ENCODE assay signal across 12 mouse cellular contexts in the genomic region with DNA sequence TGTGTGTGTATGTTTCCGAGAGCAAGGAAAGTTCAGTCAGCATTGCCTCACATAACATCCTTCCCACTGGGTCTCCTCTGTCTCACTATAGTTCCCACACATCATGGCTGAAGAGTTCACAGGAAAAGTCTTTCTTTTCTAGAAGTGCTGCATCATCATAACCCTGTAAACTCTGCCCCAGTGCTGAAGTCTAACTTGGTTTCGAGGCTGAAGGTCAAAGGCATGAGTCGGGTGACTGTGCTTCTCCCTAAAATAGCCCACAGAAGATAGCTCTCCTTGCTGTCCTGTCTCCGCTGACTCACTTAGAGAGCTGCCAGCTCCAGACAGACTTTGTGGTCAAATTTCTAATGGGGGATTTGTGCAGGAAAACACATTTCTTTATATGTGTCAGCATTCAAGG.
DNase-seq lines count a peak whose midpoint lies in the region; ATAC-seq and TF ChIP-seq lines count a peak whose summit lies in the region.
"Had no signal": no experiment of that assay in that cellular context is flagged by ENCODE, and none has a peak within 500 bp of the region (broad histone marks: within the 10 kb centered on the region; RNA-seq: fewer than 3 reads in every experiment).

No protein-coding gene starts in this region.

- WGBS in cerebellum, adult 2 months: 69% methylated on average over 4 of the region's 4 CpGs

- peaks cover 41% of the 10 kb centered on the region for H3K4me1 ChIP-seq in megakaryocyte, embryonic 14.5 days
- no peaks in the 10 kb centered on the region for H3K4me1 ChIP-seq in brown adipose tissue, adult 24 weeks (ENCODE audit: control insufficient read depth, insufficient read depth, insufficient read length, low read length)
- no peaks in the 10 kb centered on the region for H3K4me1 ChIP-seq in cerebellum, adult 2 months (ENCODE audit: control insufficient read depth, insufficient read depth, low read length)
- H3K4me1 ChIP-seq: embryonic facial prominence, embryonic 12.5 days; hindbrain, embryonic 15.5 days; limb, embryonic 12.5 days; neural tube, embryonic 13.5 days had no signal

- intact Hi-C loops in heart, postnatal 36 days (cut with DNase I): no loop called here
- intact Hi-C loops in left cerebral cortex, postnatal 14 days (cut with DNase I): no loop called here

- no peaks in the 10 kb centered on the region for H3K36me3 ChIP-seq in megakaryocyte, embryonic 14.5 days (replicated peaks; ENCODE audit: low read length)
- H3K36me3 ChIP-seq: embryonic facial prominence, embryonic 12.5 days; hindbrain, embryonic 15.5 days; limb, embryonic 12.5 days; neural tube, embryonic 13.5 days had no signal

- no peak for ATAC-seq in megakaryocyte, adult 5-6 weeks (ENCODE audit: poor library complexity, severe bottlenecking)

- peak overlapping the region; percentile 71 for H3K4me3 ChIP-seq in megakaryocyte, embryonic 14.5 days (replicated peaks)
- no peak overlapping the region for H3K4me3 ChIP-seq in brown adipose tissue, adult 24 weeks (ENCODE audit: insufficient read depth, low read depth, low read length)
- no peak overlapping the region for H3K4me3 ChIP-seq in cerebellum, adult 2 months (replicated peaks; ENCODE audit: insufficient read depth, low read depth, low read length)
- H3K4me3 ChIP-seq: embryonic facial prominence, embryonic 12.5 days; hindbrain, embryonic 15.5 days; limb, embryonic 12.5 days; neural tube, embryonic 13.5 days had no signal

- peak overlapping the region; percentile 79 for H3K27ac ChIP-seq in brown adipose tissue, adult 24 weeks (replicated peaks; ENCODE audit: low read depth, low read length)
- H3K27ac ChIP-seq in cerebellum, adult 2 months (ENCODE audit: insufficient read depth, low read length): no peak overlapping the region
- H3K27ac ChIP-seq: embryonic facial prominence, embryonic 12.5 days; hindbrain, embryonic 15.5 days; limb, embryonic 12.5 days; neural tube, embryonic 13.5 days had no signal

- H3K9me3 ChIP-seq in megakaryocyte, embryonic 14.5 days: no peaks in the 10 kb centered on the region
- H3K9me3 ChIP-seq: embryonic facial prominence, embryonic 12.5 days; hindbrain, embryonic 15.5 days; limb, embryonic 12.5 days; neural tube, embryonic 13.5 days had no signal

- TF ChIP-seq POLR2A in cerebellum, adult 2 months (IDR thresholded peaks at IDR 0.05; ENCODE audit: borderline replicate concordance, insufficient read depth, low read length): no peak

- no peaks in the 10 kb centered on the region for H3K27me3 ChIP-seq in megakaryocyte, embryonic 14.5 days (replicated peaks)
- H3K27me3 ChIP-seq in cerebellum, adult 2 months (ENCODE audit: control insufficient read depth, insufficient read depth, low read length): no peaks in the 10 kb centered on the region
- H3K27me3 ChIP-seq: embryonic facial prominence, embryonic 12.5 days; hindbrain, embryonic 15.5 days; limb, embryonic 12.5 days; neural tube, embryonic 13.5 days had no signal

- DNase-seq in heart, postnatal 36 days: peak; percentile 2 to 7
- no peak for DNase-seq in left cerebral cortex, postnatal 14 days (ENCODE audit: low spot score in 2 of 2)
- no peak for DNase-seq in cerebellum, adult 2 months
- no peak for DNase-seq in cerebellum, postnatal 36 days
- DNase-seq: cerebellum, adult 9-10 months had no signal

- no peak for TF ChIP-seq CTCF in cerebellum, adult 2 months (IDR thresholded peaks at IDR 0.05; ENCODE audit: borderline replicate concordance, insufficient read depth, low read depth, low read length)

Comparison
In these comparisons a context has a peak if more than half of its experiments do, and no peak if none do; other contexts are left out.
1. DNase-seq: peak in heart, postnatal 36 days (2 of 2); none in left cerebral cortex, postnatal 14 days (0 of 2), cerebellum, adult 2 months (0 of 2) and cerebellum, postnatal 36 days (0 of 2).